In the genomic region with DNA sequence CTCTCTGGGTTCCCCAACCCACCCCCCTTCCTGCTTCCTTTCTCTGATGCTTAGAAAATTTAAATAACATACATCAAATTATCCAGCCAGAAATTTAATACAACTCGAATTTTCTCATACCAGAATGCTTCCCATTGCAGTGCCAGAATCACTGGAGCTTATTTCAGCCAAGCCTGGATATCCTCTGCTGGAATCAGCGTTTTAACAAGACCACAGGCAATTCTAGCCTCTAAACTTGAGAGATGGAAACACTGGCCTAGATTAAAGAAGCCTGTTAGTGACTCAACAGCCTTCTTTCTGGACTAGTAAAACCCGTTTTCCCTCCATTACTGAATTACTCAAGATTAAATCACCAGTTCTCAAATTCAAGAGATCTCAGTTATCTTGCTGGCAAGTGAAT, we compare ENCODE assay signal across 15 mouse cellular contexts.
"Had no signal": no experiment of that assay in that cellular context is flagged by ENCODE, and none has a peak within 500 bp of the region (broad histone marks: within the 10 kb centered on the region; RNA-seq: fewer than 3 reads in every experiment).

No protein-coding gene starts in this region.

- H3K27me3 ChIP-seq: liver, embryonic 15.5 days; megakaryocyte, embryonic 14.5 days; midbrain, embryonic 13.5 days; midbrain, embryonic 15.5 days; neural tube, embryonic 12.5 days; stomach, embryonic 15.5 days had no signal

- H3K27ac ChIP-seq: liver, embryonic 15.5 days; midbrain, embryonic 13.5 days; midbrain, embryonic 15.5 days; neural tube, embryonic 12.5 days; stomach, embryonic 15.5 days; stomach, postnatal 0 days had no signal

- DNase-seq: lung, adult 18-20 months; lung, embryonic 14.5 days; lung, postnatal 10 days; lung, postnatal 4 days; right cerebral cortex, postnatal 14 days; thymus, adult 2 months; thymus, postnatal 25 days had no signal

- H3K36me3 ChIP-seq: liver, embryonic 15.5 days; midbrain, embryonic 13.5 days; midbrain, embryonic 15.5 days; neural tube, embryonic 12.5 days; stomach, embryonic 15.5 days had no signal

- H3K9ac ChIP-seq: liver, embryonic 15.5 days; lung, embryonic 14.5 days; midbrain, embryonic 13.5 days; midbrain, embryonic 15.5 days; neural tube, embryonic 12.5 days; stomach, embryonic 15.5 days had no signal

- H3K4me2 ChIP-seq: liver, embryonic 15.5 days; lung, embryonic 14.5 days; midbrain, embryonic 11.5 days; midbrain, embryonic 13.5 days; midbrain, embryonic 15.5 days; neural tube, embryonic 12.5 days; stomach, embryonic 15.5 days had no signal

- ATAC-seq: midbrain, embryonic 13.5 days; midbrain, embryonic 15.5 days had no signal

- H3K4me1 ChIP-seq: liver, embryonic 15.5 days; megakaryocyte, embryonic 14.5 days; midbrain, embryonic 13.5 days; midbrain, embryonic 15.5 days; neural tube, embryonic 12.5 days; stomach, embryonic 15.5 days had no signal

- H3K4me3 ChIP-seq: liver, embryonic 15.5 days; megakaryocyte, embryonic 14.5 days; midbrain, embryonic 13.5 days; midbrain, embryonic 15.5 days; neural tube, embryonic 12.5 days; stomach, embryonic 15.5 days had no signal

- H3K9me3 ChIP-seq: liver, embryonic 15.5 days; midbrain, embryonic 13.5 days; midbrain, embryonic 15.5 days; neural tube, embryonic 12.5 days; stomach, embryonic 15.5 days had no signal
